Mouse (Mus musculus) midbrain, embryonic 12.5 days (tissue): ENCODE data around the gene Spin2g. TPM values are rescaled to one million over a fixed set of nuclear protein-coding genes. Genes with fewer than 3 reads are reported as not detected.
"Not testable (repeated sequence)": the region's sequence is repeated elsewhere in the genome, so short reads cannot be mapped to it uniquely, and the experiment has no call there.

Experiments
- ATAC-seq: fragments of 200-750 bp; cut with Nextera tagmentation; 2 replicates; pipeline ENCODE4 v1.8.0; 2017; ENCODE audit warnings: low read depth, moderate TSS enrichment, moderate library complexity; ENCODE audit not compliant: low FRiP score
- H3K27ac ChIP-seq: fragments of 300-500 bp; sonication (generic); replicated peaks from 2 replicates; pipeline ENCODE4 v1.5.1; 2016; ENCODE audit warnings: mild to moderate bottlenecking
- H3K27me3 ChIP-seq: fragments of 300-500 bp; sonication (generic); 2 replicates; pipeline ENCODE4 v1.6.1; 2016; ENCODE audit warnings: mild to moderate bottlenecking
- H3K36me3 ChIP-seq: fragments of 300-500 bp; sonication (generic); 2 replicates; pipeline ENCODE4 v1.6.1; 2016
- H3K4me1 ChIP-seq: fragments of 300-500 bp; sonication (generic); 2 replicates; pipeline ENCODE4 v1.6.1; 2016
- H3K4me2 ChIP-seq: fragments of 300-500 bp; sonication (generic); replicated peaks from 2 replicates; pipeline ENCODE4 v1.6.1; 2016; ENCODE audit warnings: mild to moderate bottlenecking, moderate library complexity
- H3K4me3 ChIP-seq: fragments of 300-500 bp; sonication (generic); 2 replicates; pipeline ENCODE4 v1.5.1; 2016; ENCODE audit warnings: mild to moderate bottlenecking
- H3K9ac ChIP-seq: fragments of 300-500 bp; sonication (generic); replicated peaks from 2 replicates; pipeline ENCODE4 v1.6.1; 2016; ENCODE audit warnings: mild to moderate bottlenecking, moderate library complexity
- H3K9me3 ChIP-seq: fragments of 300-500 bp; sonication (generic); 2 replicates; pipeline ENCODE4 v1.6.1; 2016; ENCODE audit warnings: mild to moderate bottlenecking
- WGBS: fragments of 180-500 bp; shearing (Covaris S2); methylation state at CpG from one replicate; pipeline ENCODE4 v1.1.7; 2016; 5-methylcytosine and 5-hydroxymethylcytosine counted together
- polyA plus RNA-seq: library from polyadenylated mRNA; unstranded; fragments of >200 nt; fragmentation: Nextera tagmentation; extraction: Ambion mirVana; gene quantifications from 2 replicates; pipeline ENCODE4 v1.2.1, GENCODE M21; 2016

Gene Spin2g
- polyA plus RNA-seq = not detected in 2 replicates

DNA sequence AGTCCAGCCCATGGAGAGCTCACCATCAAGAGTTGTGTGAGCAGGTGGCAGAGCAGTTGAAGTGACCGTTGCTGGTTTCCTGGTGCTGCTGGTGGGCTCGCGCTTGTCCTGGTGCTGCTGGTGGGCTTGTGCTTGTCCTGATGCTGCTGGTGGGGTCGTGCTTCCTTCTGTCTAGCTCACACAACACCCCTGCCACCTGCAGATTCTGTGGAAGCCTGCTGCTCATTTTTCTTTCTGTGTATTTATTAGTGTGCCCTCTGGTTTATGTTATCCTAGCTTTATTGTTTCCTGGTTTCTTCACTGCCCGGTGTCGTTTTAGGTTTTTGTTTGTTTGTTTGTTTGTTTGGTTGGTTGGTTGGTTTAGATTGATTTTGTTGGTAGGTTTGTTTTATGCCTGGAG lies at the start of gene Spin2g:
TSS of gene Spin2g (minus strand) at position 101 of the 400 bp plus-strand sequence.
- not testable (repeated sequence) for H3K27me3 ChIP-seq, H3K4me1 ChIP-seq, H3K9ac ChIP-seq, ATAC-seq, H3K36me3 ChIP-seq, H3K4me2 ChIP-seq, H3K9me3 ChIP-seq, H3K4me3 ChIP-seq, H3K27ac ChIP-seq
- WGBS = 87% methylated on average over 6 of the region's 6 CpGs

Other genes starting within 250 kb of the Spin2g start
- gene Btbd35f9, start 77.2 kb downstream of the Spin2g start, polyA plus RNA-seq = not detected in 2 replicates
- gene Btbd35f8, start 211.8 kb upstream of the Spin2g start, polyA plus RNA-seq = not detected in 2 replicates